Mouse (Mus musculus) frontal cortex, postnatal 14 days (tissue): Measurements from ENCODE around the gene Tcta.
A peak's percentile ranks its signal among the peaks of the same experiment; 100 is the strongest.
"Not testable (repeated sequence)": the region's sequence is repeated elsewhere in the genome, so short reads cannot be mapped to it uniquely, and the experiment has no call there.

ENCODE experiments used
- DNase-seq, 2 experiments: peaks; one replicate each; pipeline ENCODE4 v3.0.0; 2022; ENCODE audit warnings: low spot score in 2 of 2

Tcta gene

DNA sequence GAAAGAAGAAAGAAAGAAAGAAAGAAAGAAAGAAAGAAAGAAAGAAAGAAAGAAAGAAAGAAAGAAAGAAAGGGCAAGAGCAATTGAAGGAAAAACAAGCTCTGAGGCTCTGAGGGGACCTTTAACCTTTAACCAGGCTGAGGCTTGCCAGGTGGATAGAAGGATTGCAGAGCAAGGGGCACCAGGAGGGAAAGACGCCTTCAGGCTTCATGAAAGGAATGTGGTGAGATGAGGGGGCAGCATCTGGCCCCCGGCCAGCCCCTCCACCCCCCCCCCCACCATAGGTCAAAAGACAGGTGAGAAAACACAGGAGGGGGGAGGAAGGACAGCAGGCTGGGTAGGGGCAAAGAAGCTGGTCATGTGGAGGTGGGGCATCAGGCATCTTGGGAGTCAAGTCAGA lies 34.0 kb downstream of the Tcta start:
- DNase-seq: no peak

DNA sequence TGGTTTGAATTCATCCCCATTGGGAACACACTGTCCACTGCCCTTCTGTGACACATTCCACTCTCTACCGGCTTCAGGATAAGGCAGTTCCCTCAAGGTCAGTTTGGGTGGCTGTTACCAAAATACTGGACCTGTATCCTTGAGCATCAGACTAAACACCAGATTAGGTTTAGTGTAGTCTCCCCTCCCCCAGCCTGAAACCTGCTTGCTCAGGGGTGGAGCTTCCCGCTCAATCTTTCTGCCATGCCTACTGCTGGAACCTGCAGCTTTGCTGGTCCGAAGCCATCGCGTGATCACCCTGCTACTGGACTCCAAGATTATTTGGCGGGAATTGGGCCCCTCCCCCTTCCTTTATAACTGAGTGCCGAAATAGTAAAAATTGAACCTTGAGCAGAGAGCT lies 37.3 kb downstream of the Tcta start:
- not testable (repeated sequence) for DNase-seq

DNA sequence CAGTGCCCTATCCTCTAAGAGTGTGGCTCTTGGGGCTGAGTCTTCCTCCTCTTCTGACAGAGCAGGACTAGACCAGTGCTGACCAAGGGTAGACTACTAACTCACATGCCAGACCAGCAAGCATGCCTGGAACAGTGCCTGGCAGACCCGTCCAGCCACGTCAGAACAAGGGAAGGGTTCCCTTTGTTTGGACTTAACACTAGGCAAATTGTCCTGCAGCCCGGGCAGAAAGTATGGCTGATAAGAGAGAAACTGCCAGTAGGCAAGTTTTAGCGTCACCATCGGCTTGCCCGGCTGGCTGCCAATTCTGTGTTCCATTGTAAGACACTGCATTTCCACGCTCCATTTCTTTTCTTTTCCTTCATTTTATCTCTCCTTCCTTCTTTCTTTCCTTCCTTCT lies 38.3 kb downstream of the Tcta start:
- no peak for DNase-seq

DNA sequence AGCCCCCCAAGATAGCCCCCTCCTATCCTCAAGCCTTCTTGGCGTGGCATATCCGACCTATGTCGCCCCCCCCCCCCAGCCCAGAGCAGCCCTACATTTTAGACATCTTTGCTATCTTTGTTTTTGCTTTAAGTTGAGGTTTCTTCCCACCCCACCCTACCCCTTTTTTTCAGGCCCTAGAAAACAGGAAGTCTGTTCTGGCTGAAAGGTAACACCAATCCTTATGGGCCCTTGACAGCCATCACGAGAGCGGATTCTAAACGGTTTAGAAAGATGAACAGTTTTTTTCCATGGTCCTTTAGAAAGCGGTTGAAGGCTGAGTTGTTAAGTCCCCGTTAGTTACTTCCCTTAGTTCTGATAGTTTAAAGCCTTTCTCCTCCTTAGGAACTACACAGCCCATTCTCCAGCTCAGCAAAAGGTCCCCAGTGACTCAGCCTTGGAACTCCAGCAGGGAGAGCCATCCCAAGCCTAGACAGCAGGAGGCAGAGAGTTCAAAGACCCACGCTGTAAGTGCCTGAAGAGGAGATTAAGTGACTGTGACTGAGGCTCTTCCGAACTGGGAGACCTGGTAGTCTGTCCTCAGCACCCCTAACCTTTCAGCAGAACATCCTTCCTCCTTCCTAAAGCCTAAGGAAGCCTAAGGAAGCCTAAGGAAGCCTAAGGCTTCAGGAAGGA lies 39.6 kb downstream of the Tcta start:
- no peak for DNase-seq

DNA sequence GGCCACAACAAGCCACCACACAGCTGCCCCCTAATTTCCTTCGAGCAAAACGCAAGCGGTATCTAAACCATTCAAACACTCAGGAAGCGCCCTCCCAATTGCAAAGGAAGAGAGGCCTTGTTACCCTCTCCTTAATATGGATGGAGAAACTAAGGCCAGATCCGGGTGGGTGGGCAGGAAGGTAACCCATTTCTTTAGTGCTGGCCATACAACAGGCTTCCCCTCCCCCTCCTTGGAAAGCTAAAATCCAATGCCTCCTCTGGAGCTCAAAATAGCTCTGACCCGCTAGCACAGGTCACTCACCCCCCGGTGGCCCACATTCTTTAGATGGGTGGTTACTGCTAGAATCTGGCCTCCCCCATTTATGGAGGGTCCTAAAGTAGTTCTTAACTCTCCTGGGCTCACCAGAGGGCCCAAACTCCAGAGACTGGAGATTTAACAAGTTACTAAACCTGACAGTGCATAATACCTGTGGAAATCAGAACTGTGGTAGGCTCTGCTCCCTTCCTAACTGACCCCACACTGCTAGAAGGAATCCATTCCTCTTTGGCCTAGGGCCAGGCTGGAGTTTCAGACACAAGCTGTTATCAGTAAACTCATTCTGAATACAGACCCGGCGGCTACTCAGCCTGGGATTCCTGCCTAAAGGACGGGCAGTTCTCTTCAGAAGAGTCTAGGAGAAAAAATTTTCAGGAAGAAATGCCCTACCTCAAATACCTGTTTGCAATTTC lies 41.6 kb downstream of the Tcta start:
- DNase-seq: no peak

DNA sequence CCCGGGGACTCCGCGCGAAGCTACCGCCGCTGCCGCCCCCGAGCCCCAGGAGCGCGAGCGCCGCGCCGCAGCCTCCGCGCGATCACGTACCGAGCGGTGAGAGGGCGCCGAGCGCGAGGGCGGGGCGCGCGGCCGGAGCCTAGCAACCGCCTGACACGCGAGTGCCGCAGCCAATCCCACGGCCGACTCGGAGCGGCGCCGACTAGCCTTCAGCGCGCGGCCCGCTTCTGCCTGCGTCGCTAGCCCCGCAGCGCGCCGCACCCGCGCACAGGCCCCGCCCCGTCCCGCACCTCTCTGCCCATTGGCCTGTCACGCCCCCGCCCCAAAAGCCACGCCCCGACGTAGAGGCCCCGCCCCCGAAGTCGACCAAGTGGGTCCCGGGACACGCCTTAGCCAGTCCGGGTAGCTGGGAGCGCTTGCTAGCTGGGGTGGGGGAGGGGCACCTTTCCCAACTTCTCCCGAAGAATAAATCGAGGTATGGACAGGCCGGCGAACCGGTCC lies 42.2 kb downstream of the Tcta start, which contains the start of gene Dag1:
Dag1 (minus strand) TSS at position 269 of the 501 bp plus-strand sequence.
- peak; percentile 95 to 98 for DNase-seq

DNA sequence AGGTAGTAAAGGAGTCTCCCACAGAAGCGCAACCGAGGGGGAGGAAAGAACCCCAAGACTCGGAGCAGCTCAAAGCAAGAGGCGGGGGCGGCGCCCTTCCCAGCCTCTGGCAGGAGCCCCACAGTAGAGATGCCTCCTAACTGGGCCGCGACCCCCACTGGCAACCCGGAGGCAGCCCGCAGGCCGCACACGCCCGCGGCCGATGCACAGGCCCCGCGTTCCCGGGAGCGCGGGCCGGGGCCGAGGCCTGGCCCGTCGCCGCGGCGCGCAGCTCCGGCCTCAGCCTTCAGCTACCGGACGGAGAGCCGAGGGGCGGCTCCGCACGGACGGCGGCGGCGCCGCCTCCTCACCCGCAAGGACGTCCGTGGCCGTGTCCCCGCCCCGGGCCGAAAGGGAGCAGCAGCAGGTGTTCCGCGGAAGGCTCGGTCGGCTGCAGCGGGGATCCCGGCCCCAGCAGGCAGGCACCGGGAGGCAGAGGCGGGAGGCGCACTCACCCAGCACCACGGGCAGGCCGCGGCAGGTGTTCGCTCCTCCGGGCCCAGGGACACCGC lies 42.8 kb downstream of the Tcta start:
- peak; percentile 16 to 37 for DNase-seq

DNA sequence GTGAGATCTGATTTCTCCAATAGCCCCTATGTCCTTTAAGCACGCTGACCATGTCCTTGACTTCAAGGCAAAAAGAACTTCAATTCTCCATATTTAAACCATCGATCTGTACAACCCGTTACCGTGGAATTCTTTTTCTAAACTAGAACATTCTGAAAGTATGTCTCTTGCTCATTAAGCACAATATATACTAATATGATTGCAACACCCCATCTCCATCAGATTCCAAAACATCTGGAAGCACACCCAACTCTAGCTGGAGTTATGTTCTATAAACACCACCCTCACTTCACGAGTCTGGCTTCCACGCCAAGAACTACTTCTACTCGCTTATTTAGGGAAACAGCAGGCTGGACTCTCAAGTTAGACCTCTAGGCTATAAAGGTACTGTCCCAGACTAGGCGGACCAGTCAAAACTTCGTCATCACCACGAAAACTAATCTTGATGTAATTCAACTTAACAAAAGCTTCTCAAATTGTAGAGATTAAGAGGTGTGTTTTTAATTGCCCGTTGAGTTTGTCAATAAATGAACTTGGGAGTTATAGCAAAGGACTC lies 43.4 kb downstream of the Tcta start:
- no peak for DNase-seq

DNA sequence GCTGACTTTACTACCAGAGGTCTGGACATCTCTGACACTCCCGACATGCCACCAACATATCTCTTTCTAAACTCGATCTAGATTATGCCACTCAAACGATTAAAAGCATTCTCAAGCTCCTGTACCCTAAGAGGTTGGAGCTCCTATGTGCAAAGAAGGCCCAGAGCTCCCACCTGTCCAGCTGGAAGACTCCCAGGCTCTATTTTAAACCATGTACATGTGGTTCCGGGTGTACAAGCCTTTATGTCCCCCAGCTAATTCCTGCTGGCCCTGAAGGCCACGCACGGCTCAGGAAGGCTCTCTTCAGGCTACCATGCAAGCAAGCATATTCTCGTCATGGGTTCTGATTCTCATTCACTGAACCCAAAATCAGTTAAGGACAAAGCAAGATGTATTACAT lies 44.1 kb downstream of the Tcta start:
- DNase-seq: no peak

DNA sequence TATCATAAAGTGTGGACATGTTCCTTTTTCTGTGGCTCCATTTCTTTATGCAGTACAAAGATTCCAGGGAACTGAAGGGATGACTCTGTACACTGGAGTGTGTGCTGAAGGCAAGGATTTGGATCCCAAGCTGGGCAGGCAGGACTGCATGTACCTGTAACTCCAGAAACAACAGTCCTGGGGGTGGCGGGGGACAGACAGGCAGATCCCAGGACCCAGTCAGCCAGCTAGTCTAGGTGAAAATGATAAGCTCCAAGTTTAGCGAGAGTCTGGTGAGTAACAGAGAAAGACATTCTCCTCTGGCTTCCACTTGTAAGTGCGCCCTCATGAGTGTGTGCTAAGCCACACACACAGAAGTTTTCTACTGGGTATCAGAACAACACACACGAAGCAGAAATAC lies 45.4 kb downstream of the Tcta start:
- no peak for DNase-seq
